ENCODE assay signal across 14 mouse cellular contexts in the genomic region with DNA sequence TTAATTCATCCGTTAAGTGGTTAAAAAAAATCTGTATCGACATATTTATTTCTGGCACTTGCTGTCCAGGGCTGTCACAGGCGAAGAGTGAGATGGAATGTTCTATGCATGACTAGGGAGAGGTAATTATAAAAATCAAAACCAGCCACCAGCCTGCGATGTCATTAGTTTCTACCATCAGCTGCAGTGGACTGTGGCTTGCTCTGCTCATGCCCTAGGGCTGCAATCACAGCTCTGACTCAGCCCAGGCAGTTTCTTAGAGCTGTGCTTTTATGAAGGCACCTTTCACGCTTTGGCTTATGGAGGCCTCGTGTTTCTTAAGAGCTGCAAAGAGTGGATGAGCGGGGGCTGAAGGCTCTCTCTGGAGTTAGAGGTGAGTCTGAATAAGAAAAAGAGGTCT. TPM values are rescaled to one million over a fixed set of nuclear protein-coding genes. Genes with fewer than 3 reads are reported as not detected.
DNase-seq lines count a peak whose midpoint lies in the region; ATAC-seq and TF ChIP-seq lines count a peak whose summit lies in the region.
"Had no signal": no experiment of that assay in that cellular context is flagged by ENCODE, and none has a peak within 500 bp of the region (broad histone marks: within the 10 kb centered on the region; RNA-seq: fewer than 3 reads in every experiment).

No protein-coding gene starts in this region.

- no peaks in the 10 kb centered on the region for H3K9me3 ChIP-seq in hindbrain, postnatal 0 days (ENCODE audit: low read length)
- H3K9me3 ChIP-seq: heart, embryonic 13.5 days; intestine, embryonic 15.5 days; lung, embryonic 15.5 days; midbrain, embryonic 12.5 days had no signal

- no peaks in the 10 kb centered on the region for H3K27me3 ChIP-seq in hindbrain, postnatal 0 days (ENCODE audit: insufficient read depth, low read length)
- H3K27me3 ChIP-seq: heart, embryonic 13.5 days; intestine, embryonic 15.5 days; lung, embryonic 15.5 days; midbrain, embryonic 12.5 days had no signal

- H3K9ac ChIP-seq in hindbrain, postnatal 0 days (replicated peaks; ENCODE audit: low read length): no peak overlapping the region; the same call in 1 of the 2 replicates
- H3K9ac ChIP-seq: heart, embryonic 13.5 days; intestine, embryonic 15.5 days; lung, embryonic 15.5 days; midbrain, embryonic 12.5 days had no signal

- H3K4me2 ChIP-seq in hindbrain, postnatal 0 days (ENCODE audit: low read depth, low read length): no peak overlapping the region
- H3K4me2 ChIP-seq: heart, embryonic 13.5 days; intestine, embryonic 15.5 days; lung, embryonic 15.5 days; midbrain, embryonic 12.5 days had no signal

- peaks cover 6% of the 10 kb centered on the region; the same call in 1 of the 2 replicates for H3K36me3 ChIP-seq in hindbrain, postnatal 0 days (ENCODE audit: insufficient read depth, low read length)
- H3K36me3 ChIP-seq: intestine, embryonic 15.5 days; lung, embryonic 15.5 days had no signal

- DNase-seq in retina, postnatal 1 day: peak; percentile 41
- no peak for DNase-seq in retina, embryonic 14.5 days (ENCODE audit: low spot score)
- DNase-seq in hindbrain, postnatal 0 days (ENCODE audit: low spot score): peak; percentile 35
- DNase-seq in kidney, postnatal 36 days: peak; percentile 15 to 28
- no peak for DNase-seq in urinary bladder, adult 18-20 months (ENCODE audit: low spot score in 2 of 2)
- DNase-seq in frontal cortex, adult 2 months (ENCODE audit: extremely low spot score in 1 of 2, low spot score in 1 of 2): no peak
- DNase-seq in spleen, postnatal 4 days (ENCODE audit: low spot score in 2 of 2): no peak
- no peak for DNase-seq in frontal cortex, postnatal 10 days (ENCODE audit: low spot score in 2 of 2)
- DNase-seq: cerebellum, postnatal 10 days; thymus, adult 2 months had no signal

- no peak overlapping the region for H3K4me3 ChIP-seq in hindbrain, postnatal 0 days (ENCODE audit: low read length)
- H3K4me3 ChIP-seq: heart, embryonic 13.5 days; intestine, embryonic 15.5 days; lung, embryonic 15.5 days; midbrain, embryonic 12.5 days had no signal

- H3K27ac ChIP-seq in hindbrain, postnatal 0 days: no peak overlapping the region
- H3K27ac ChIP-seq: heart, embryonic 13.5 days; intestine, embryonic 15.5 days; lung, embryonic 15.5 days; midbrain, embryonic 12.5 days had no signal

- TF ChIP-seq CTCF in hindbrain, postnatal 0 days (IDR thresholded peaks at IDR 0.05; ENCODE audit: low read depth): no peak

- ATAC-seq in hindbrain, postnatal 0 days: peak; percentile 37; the same call in 1 of the 2 replicates
- ATAC-seq: intestine, embryonic 15.5 days had no signal

- WGBS in hindbrain, postnatal 0 days: 70% methylated on average over 7 of the region's 7 CpGs

- no peaks in the 10 kb centered on the region for H3K4me1 ChIP-seq in hindbrain, postnatal 0 days (ENCODE audit: insufficient read depth, low read length)
- H3K4me1 ChIP-seq: intestine, embryonic 15.5 days; lung, embryonic 15.5 days; midbrain, embryonic 12.5 days had no signal

RNA-seq across cellular contexts. Expression of gene Iqsec1, which starts 32.3 kb away (rescaled TPM):
- 175 and 179 TPM in 2 replicates for total RNA-seq in hindbrain, postnatal 0 days (2014; rRNA removed)
- polyA plus RNA-seq in hindbrain, postnatal 0 days (2015; fragmentation: Nextera tagmentation; extraction: Ambion mirVana): 29.0 and 29.3 TPM in 2 replicates
- 141 and 142 TPM in 2 replicates for polyA plus RNA-seq in frontal cortex, adult 2 months (2012; rRNA removed)

Comparison
In these comparisons a context has a peak if more than half of its experiments do, and no peak if none do; other contexts are left out.
1. DNase-seq: peak in retina, postnatal 1 day (single experiment), hindbrain, postnatal 0 days (single experiment) and kidney, postnatal 36 days (2 of 2); none in retina, embryonic 14.5 days (single experiment), urinary bladder, adult 18-20 months (0 of 2), frontal cortex, adult 2 months (0 of 2), spleen, postnatal 4 days (0 of 2) and frontal cortex, postnatal 10 days (0 of 2).